Mouse (Mus musculus): ENCODE results near the gene Fmn2. TPM values are rescaled to one million over a fixed set of nuclear protein-coding genes. Genes with fewer than 3 reads are reported as not detected.

The Fmn2 gene
- total RNA-seq, 2 experiments from 2014 or later = 2.4 to 2.5 TPM

GRCm38 (mm10) chr1:174557211-174557610 is 55.6 kb downstream of the Fmn2 start:
- DNase-seq = no peak

- DNase-seq = no peak
These were observed 56.2 kb downstream of the Fmn2 start for GRCm38 (mm10) chr1:174557841-174558240.

GRCm38 (mm10) chr1:174558488-174558887 is 56.9 kb downstream of the Fmn2 start:
- no peak for DNase-seq

GRCm38 (mm10) chr1:174564561-174564960 is 62.9 kb downstream of the Fmn2 start:
- no peak for DNase-seq

GRCm38 (mm10) chr1:174568609-174569008 is 67.0 kb downstream of the Fmn2 start:
- DNase-seq = no peak

GRCm38 (mm10) chr1:174592420-174592980 is 90.9 kb downstream of the Fmn2 start:
- DNase-seq = no peak

GRCm38 (mm10) chr1:174594989-174595388 is 93.4 kb downstream of the Fmn2 start:
- peak; percentile 71 for DNase-seq

- DNase-seq = no peak
These were observed 95.9 kb downstream of the Fmn2 start for GRCm38 (mm10) chr1:174597495-174597894.

GRCm38 (mm10) chr1:174598226-174598625 is 96.6 kb downstream of the Fmn2 start:
- DNase-seq = no peak

- no peak for DNase-seq
These were observed 98.4 kb downstream of the Fmn2 start for GRCm38 (mm10) chr1:174600041-174600440.

GRCm38 (mm10) chr1:174600620-174601019 is 99.0 kb downstream of the Fmn2 start:
- no peak for DNase-seq

GRCm38 (mm10) chr1:174617368-174617767 is 115.7 kb downstream of the Fmn2 start:
- DNase-seq = no peak

- DNase-seq = peak; percentile 16
These were observed 119.9 kb downstream of the Fmn2 start for GRCm38 (mm10) chr1:174621512-174621911.

- DNase-seq = peak; percentile 31
These were observed 121.4 kb downstream of the Fmn2 start for GRCm38 (mm10) chr1:174623054-174623453.

- DNase-seq = no peak
These were observed 128.4 kb downstream of the Fmn2 start for GRCm38 (mm10) chr1:174630074-174630473.

- no peak for DNase-seq
These were observed 134.7 kb downstream of the Fmn2 start for GRCm38 (mm10) chr1:174636291-174636690.

- DNase-seq = no peak
These were observed 136.0 kb downstream of the Fmn2 start for GRCm38 (mm10) chr1:174637564-174638085.

GRCm38 (mm10) chr1:174640901-174641300 is 139.3 kb downstream of the Fmn2 start:
- DNase-seq = no peak

- DNase-seq = no peak
These were observed 141.9 kb downstream of the Fmn2 start for GRCm38 (mm10) chr1:174643431-174644010.

- DNase-seq = no peak
These were observed 147.8 kb downstream of the Fmn2 start for GRCm38 (mm10) chr1:174649421-174649826.

- DNase-seq = no peak
These were observed 152.9 kb downstream of the Fmn2 start for GRCm38 (mm10) chr1:174654565-174654964.

- DNase-seq = no peak
These were observed 153.7 kb downstream of the Fmn2 start for GRCm38 (mm10) chr1:174655354-174655753.

GRCm38 (mm10) chr1:174656554-174656953 is 154.9 kb downstream of the Fmn2 start:
- no peak for DNase-seq
